8 mouse cellular contexts compared by ENCODE assay signal in the genomic region with DNA sequence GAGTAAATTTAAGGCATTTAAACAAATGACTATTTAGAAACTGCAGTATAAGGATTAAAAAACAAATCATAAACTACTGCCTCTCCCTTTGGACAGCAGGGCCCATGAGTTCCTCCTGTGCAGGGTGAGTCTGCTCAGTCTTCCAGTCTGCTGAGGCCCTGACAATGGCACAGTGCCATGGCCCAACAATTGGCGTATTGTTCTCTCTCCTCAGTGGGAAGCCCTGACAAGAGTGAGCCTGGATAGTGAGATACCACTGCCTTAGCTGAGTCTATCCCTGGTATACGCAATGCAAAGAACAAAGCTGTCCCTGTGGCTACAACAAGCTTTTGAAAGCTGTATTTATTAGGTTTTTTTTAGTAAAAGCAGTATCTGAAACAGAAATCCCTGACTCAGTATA.
DNase-seq lines count a peak whose midpoint lies in the region; ATAC-seq and TF ChIP-seq lines count a peak whose summit lies in the region.

No protein-coding gene starts in this region.

- in situ Hi-C loops in Patski (cut with MboI; ENCODE audit: low pct_unique_long_range_greater_than_20kb): no loop called here

- no peak for TF ChIP-seq CTCF in Patski (IDR thresholded peaks at IDR 0.05)
- no peak for TF ChIP-seq CTCF in stomach, postnatal 0 days (IDR thresholded peaks at IDR 0.05; ENCODE audit: low read depth)

- 0 out of 2 replicates have a peak overlapping the region, but pooled peaks have one; percentile 41 for H3K27ac ChIP-seq in stomach, postnatal 0 days (replicated peaks)

- H3K36me3 ChIP-seq in stomach, postnatal 0 days (ENCODE audit: control insufficient read depth, insufficient read depth, low read length): no peaks in the 10 kb centered on the region

- no peak overlapping the region for H3K9ac ChIP-seq in stomach, postnatal 0 days (ENCODE audit: low read length)

- peak; percentile 95 for DNase-seq in Patski (ENCODE audit: low read depth, low spot score)
- DNase-seq in cerebellum, postnatal 10 days: peak; percentile 57 to 78
- DNase-seq in frontal cortex, adult 2 months (ENCODE audit: extremely low spot score in 1 of 2, low spot score in 1 of 2): peak; percentile 29 to 72
- peak; percentile 89 for DNase-seq in heart, postnatal 4 days
- peak; percentile 78 to 79 for DNase-seq in layer of hippocampus, adult 8-10 months (ENCODE audit: low spot score in 2 of 2)
- DNase-seq in stomach, postnatal 0 days (ENCODE audit: low spot score): peak; percentile 79
- no peak for DNase-seq in spleen, adult 12 weeks (ENCODE audit: low spot score)

- H3K9me3 ChIP-seq in stomach, postnatal 0 days (ENCODE audit: control insufficient read depth, low read length): no peaks in the 10 kb centered on the region

- ATAC-seq in Patski: peak; percentile 93
- ATAC-seq in megakaryocyte progenitor cell, adult 5-6 weeks (replicated peaks; ENCODE audit: poor library complexity): peak; percentile 76
- peak; percentile 85; the same call in 1 of the 2 replicates for ATAC-seq in stomach, postnatal 0 days (ENCODE audit: low FRiP score, low TSS enrichment)

- H3K4me2 ChIP-seq in stomach, postnatal 0 days (replicated peaks; ENCODE audit: low read depth): no peak overlapping the region

- 0 out of 2 replicates have a peak, but pooled peaks cover 2% of the 10 kb centered on the region for H3K4me1 ChIP-seq in stomach, postnatal 0 days (replicated peaks; ENCODE audit: control insufficient read depth, insufficient read depth)

- no peak for TF ChIP-seq EP300 in stomach, postnatal 0 days (optimal IDR thresholded peaks at IDR 0.05)

- POLR2A ChIA-PET in Patski (lab: Charles Lee): interaction anchor here (1.4 kb wide), 1 partner anchor 11 kb away, joined by 4 read pairs; no protein-coding TSS in a partner anchor

- no peak overlapping the region for H3K4me3 ChIP-seq in stomach, postnatal 0 days (ENCODE audit: low read depth, low read length)

- WGBS in stomach, postnatal 0 days: 41% methylated on average over 2 of the region's 2 CpGs

- H3K27me3 ChIP-seq in Patski: no peaks in the 10 kb centered on the region
- no peaks in the 10 kb centered on the region for H3K27me3 ChIP-seq in stomach, postnatal 0 days (ENCODE audit: control insufficient read depth, insufficient read depth, low read length)

- CTCF ChIA-PET in Patski (lab: Charles Lee): interaction anchor here (0.7 to 14.4 kb wide), 8 partner anchors 8 to 158 kb away, joined by 3 to 115 read pairs (median 3); no protein-coding TSS in a partner anchor
